Mouse (Mus musculus) heart, embryonic 13.5 days (tissue): ENCODE results near the gene Ptrh2. TPM values are rescaled to one million over a fixed set of nuclear protein-coding genes. Genes with fewer than 3 reads are reported as not detected.
"Not testable (repeated sequence)": the region's sequence is repeated elsewhere in the genome, so short reads cannot be mapped to it uniquely, and the experiment has no call there.

Source experiments
- ATAC-seq: fragments of 200-750 bp; cut with Nextera tagmentation; 2 replicates; pipeline ENCODE4 v1.8.0; 2017; ENCODE audit warnings: moderate TSS enrichment; ENCODE audit not compliant: insufficient number of reproducible peaks, low FRiP score, low TSS enrichment; ENCODE audit errors: extremely low read depth
- H3K27ac ChIP-seq: fragments of 300-500 bp; sonication (generic); replicated peaks from 2 replicates; pipeline ENCODE4 v1.5.1; 2015; ENCODE audit warnings: moderate library complexity, mild to moderate bottlenecking, inconsistent platforms
- H3K27me3 ChIP-seq: fragments of 300-500 bp; sonication (generic); replicated peaks from 2 replicates; pipeline ENCODE4 v1.6.1; 2015; ENCODE audit warnings: mild to moderate bottlenecking, inconsistent platforms
- H3K36me3 ChIP-seq: fragments of 300-500 bp; sonication (generic); 2 replicates; pipeline ENCODE4 v1.6.1; 2015; ENCODE audit warnings: mild to moderate bottlenecking, inconsistent platforms
- H3K4me1 ChIP-seq: fragments of 300-500 bp; sonication (generic); 2 replicates; pipeline ENCODE4 v1.6.1; 2015; ENCODE audit warnings: inconsistent platforms
- H3K4me2 ChIP-seq: fragments of 300-500 bp; sonication (generic); 2 replicates; pipeline ENCODE4 v1.6.1; 2015; ENCODE audit warnings: inconsistent platforms, mild to moderate bottlenecking, moderate library complexity
- H3K4me3 ChIP-seq: fragments of 300-500 bp; sonication (generic); 2 replicates; pipeline ENCODE4 v1.5.1; 2015; ENCODE audit warnings: moderate library complexity, mild to moderate bottlenecking, inconsistent platforms
- H3K9ac ChIP-seq: fragments of 300-500 bp; sonication (generic); 2 replicates; pipeline ENCODE4 v1.6.1; 2015; ENCODE audit warnings: inconsistent platforms, mild to moderate bottlenecking, moderate library complexity
- H3K9me3 ChIP-seq: fragments of 300-500 bp; sonication (generic); 2 replicates; pipeline ENCODE4 v1.6.1; 2016; ENCODE audit warnings: inconsistent platforms
- WGBS: fragments of 180-500 bp; shearing (Covaris S2); methylation state at CpG from one replicate; pipeline ENCODE4 v1.1.7; 2015; ENCODE audit warnings: mixed read lengths; 5-methylcytosine and 5-hydroxymethylcytosine counted together
- polyA plus RNA-seq: library from polyadenylated mRNA; unstranded; fragments of >200 nt; fragmentation: Nextera tagmentation; extraction: Ambion mirVana; gene quantifications from 2 replicates; pipeline ENCODE4 v1.2.1, GENCODE M21; 2015

The Ptrh2 gene
- polyA plus RNA-seq, 1 experiment from 2014 or later, result 20.5 TPM

GRCm38 (mm10) chr11:86734993-86735392 is 51.2 kb downstream of the Ptrh2 start:
- WGBS, result 79% methylated on average over 4 of the region's 4 CpGs
- H3K27ac ChIP-seq, result peak overlapping the region; percentile 69

GRCm38 (mm10) chr11:86737301-86738000 is 53.7 kb downstream of the Ptrh2 start:
- no peak overlapping the region for H3K4me2 ChIP-seq
- H3K36me3 ChIP-seq, result peaks cover 42% of the 10 kb centered on the region
- 73% methylated on average over 8 of the region's 8 CpGs for WGBS
- H3K9ac ChIP-seq, result no peak overlapping the region
- no peaks in the 10 kb centered on the region for H3K27me3 ChIP-seq
- H3K4me3 ChIP-seq, result no peak overlapping the region
- H3K27ac ChIP-seq, result no peak overlapping the region
- H3K4me1 ChIP-seq, result peaks cover 68% of the 10 kb centered on the region
- ATAC-seq, result no peak
- no peaks in the 10 kb centered on the region for H3K9me3 ChIP-seq

More at GRCm38 (mm10) chr11:86734993-86735392, 51.2 kb downstream of the Ptrh2 start:
- H3K36me3 ChIP-seq, result peaks cover 59% of the 10 kb centered on the region
- ATAC-seq, result no peak
- H3K27me3 ChIP-seq, result no peaks in the 10 kb centered on the region
- no peaks in the 10 kb centered on the region for H3K9me3 ChIP-seq
- H3K9ac ChIP-seq, result no peak overlapping the region; the same call in 1 of the 2 replicates
- 0 out of 2 replicates have a peak overlapping the region, but pooled peaks have one; percentile 8 for H3K4me2 ChIP-seq
- no peak overlapping the region for H3K4me3 ChIP-seq
- H3K4me1 ChIP-seq, result peaks cover 61% of the 10 kb centered on the region

GRCm38 (mm10) chr11:86738308-86738707 is 54.5 kb downstream of the Ptrh2 start:
- not testable (repeated sequence) for ATAC-seq, H3K27me3 ChIP-seq, H3K4me2 ChIP-seq, H3K27ac ChIP-seq, H3K9ac ChIP-seq, H3K9me3 ChIP-seq, H3K4me3 ChIP-seq
- peaks cover 34% of the 10 kb centered on the region for H3K36me3 ChIP-seq
- peaks cover 73% of the 10 kb centered on the region for H3K4me1 ChIP-seq
- WGBS, result 97% methylated on average over 1 of the region's 1 CpGs

DNA sequence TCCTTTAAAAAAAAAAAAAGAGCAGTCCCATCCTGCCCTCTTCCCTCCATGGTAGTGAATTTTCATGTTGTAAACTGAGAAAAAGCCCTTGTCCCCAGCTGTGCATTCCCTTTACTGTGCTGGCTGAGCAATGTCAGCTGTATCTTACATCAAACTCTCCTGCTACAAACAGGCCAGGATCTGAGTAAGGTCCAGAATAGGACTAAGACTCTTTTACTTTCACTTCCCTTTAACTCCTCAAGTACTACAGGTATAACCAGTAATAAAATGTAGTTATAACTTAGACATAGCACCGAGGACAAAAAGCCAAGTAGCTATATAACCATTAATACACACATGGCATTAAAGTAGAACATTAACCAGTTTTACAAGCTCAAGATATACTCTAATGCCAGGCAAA is 55.2 kb downstream of the Ptrh2 start:
- Histone ChIP-seq H3K27ac (0 out of 2 replicates have a peak overlapping the region, but pooled peaks have one; percentile 4), H3K4me2 (no peak overlapping the region; the same call in 1 of the 2 replicates), H3K9ac (no peak overlapping the region), H3K36me3 (peaks cover 27% of the 10 kb centered on the region), H3K4me1 (peaks cover 74% of the 10 kb centered on the region), H3K9me3 (no peaks in the 10 kb centered on the region), H3K27me3 (no peaks in the 10 kb centered on the region), H3K4me3 (no peak overlapping the region)
- ATAC-seq, result no peak
- WGBS, result 93% methylated on average over 1 of the region's 1 CpGs

- WGBS, result 68% methylated on average over 2 of the region's 2 CpGs
- ATAC-seq, result no peak
Observed at GRCm38 (mm10) chr11:86739470-86739869, 55.7 kb downstream of the Ptrh2 start.

DNA sequence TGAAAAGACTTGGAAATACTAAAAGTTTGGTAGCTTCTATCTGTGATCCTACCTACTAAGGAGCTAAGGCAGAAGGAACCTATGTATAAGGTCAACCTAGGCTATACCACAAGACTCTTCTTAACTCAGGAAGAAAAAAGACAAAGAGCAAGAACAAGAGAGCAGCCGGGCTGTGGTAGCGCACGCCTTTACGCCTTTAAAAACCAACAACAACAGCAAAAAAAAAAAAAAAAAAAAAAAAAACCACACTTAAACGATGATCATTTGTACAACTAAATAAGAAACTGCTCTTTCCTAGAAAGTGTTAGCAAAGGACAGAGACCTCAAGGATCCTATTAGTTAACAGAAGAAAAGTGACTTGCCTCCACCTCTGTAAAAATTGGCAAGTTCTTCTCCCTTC is 57.7 kb downstream of the Ptrh2 start:
- Histone ChIP-seq H3K9me3 (no peaks in the 10 kb centered on the region), H3K4me1 (peaks cover 74% of the 10 kb centered on the region), H3K9ac (no peak overlapping the region), H3K27me3 (no peaks in the 10 kb centered on the region), H3K36me3 (peaks cover 7% of the 10 kb centered on the region; the same call in 1 of the 2 replicates), H3K27ac (0 out of 2 replicates have a peak overlapping the region, but pooled peaks have one; percentile 74), H3K4me2 (peak overlapping the region; percentile 52; the same call in 1 of the 2 replicates), H3K4me3 (no peak overlapping the region)
- no peak for ATAC-seq
- WGBS, result 87% methylated on average over 5 of the region's 5 CpGs

More at GRCm38 (mm10) chr11:86739470-86739869, 55.7 kb downstream of the Ptrh2 start:
- Histone ChIP-seq H3K27me3 (no peaks in the 10 kb centered on the region), H3K27ac (no peak overlapping the region), H3K36me3 (peaks cover 22% of the 10 kb centered on the region), H3K4me2 (peak overlapping the region; percentile 11; the same call in 1 of the 2 replicates), H3K9me3 (no peaks in the 10 kb centered on the region), H3K4me1 (peaks cover 71% of the 10 kb centered on the region), H3K4me3 (no peak overlapping the region), H3K9ac (no peak overlapping the region)

Other genes with a start within 250 kb of the Ptrh2 start
- gene Rnft1, start 199.3 kb upstream of the Ptrh2 start, polyA plus RNA-seq, result 38.9 and 42.9 TPM in 2 replicates
- 39.6 and 41.2 TPM in 2 replicates for gene Rps6kb1, start 139.2 kb upstream of the Ptrh2 start, polyA plus RNA-seq
- 11.5 and 11.9 TPM in 2 replicates for gene Tubd1, start 139.0 kb upstream of the Ptrh2 start, polyA plus RNA-seq
- gene Vmp1, start 149 bp upstream of the Ptrh2 start, polyA plus RNA-seq, result 85.3 and 93.2 TPM in 2 replicates
- 117 and 118 TPM in 2 replicates for gene Cltc, start 73.6 kb downstream of the Ptrh2 start, polyA plus RNA-seq
- gene Dhx40, start 123.8 kb downstream of the Ptrh2 start, polyA plus RNA-seq, result 13.5 and 14.0 TPM in 2 replicates